Mouse (Mus musculus): ENCODE results near the gene Dpf2.

Dpf2 gene

DNA sequence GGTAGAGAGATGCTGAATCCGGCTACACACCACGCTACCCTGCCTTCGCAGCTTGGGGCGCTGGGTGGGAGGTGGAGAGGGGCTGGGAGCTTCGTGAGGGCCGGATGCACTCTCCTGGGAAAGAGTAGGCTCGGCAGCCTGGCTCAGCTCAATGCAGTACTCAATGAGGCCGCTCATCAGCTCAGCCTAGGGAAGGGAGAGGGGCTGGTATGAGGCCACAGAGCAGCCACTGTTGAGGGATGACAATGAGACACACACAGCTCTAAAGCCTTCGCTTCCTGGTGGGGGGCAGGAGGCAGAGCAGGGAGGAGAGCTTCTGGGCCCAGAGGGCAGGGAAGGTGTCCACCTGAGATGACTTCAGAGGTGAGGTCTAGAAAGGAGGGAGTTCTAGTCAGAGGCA, 56.2 kb downstream of the Dpf2 start:
- no peak for DNase-seq

DNA sequence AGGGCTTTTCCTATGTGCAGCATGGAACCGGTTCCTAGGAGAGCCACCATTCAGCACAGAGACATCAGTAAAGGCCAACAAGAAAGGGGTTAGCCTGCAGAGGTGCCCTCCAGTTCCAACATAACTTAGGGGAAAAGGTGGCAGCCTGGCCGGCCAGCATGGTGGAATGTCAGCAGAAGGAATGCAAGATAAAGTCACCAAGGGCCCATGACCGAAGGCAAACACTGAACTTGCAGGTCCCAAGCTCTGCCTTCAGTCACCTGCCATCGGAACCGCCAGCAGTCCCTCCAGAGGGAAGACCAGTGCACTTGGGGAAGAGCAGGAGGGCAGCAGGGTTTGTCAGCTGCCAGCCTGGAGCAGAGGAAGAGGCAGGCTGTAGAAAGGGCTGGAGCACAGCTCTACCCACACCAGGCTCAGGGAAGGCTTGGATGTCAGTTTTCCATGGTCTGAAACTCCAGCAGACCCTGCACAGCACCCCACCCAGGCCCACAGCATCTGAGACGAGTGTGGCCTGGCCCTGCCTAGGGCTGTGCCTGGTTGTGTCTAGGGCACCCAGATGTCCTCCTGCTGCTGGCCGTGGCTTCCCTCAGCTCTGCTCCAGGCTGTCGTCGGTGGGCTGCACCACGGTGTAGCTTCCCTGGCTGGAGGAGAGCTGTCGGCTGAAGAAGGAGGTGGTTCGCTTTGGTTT, 60.6 kb downstream of the Dpf2 start:
- no peak for DNase-seq

GRCm38 (mm10) chr19:5851481-5851971, 61.3 kb downstream of the Dpf2 start:
- no peak for DNase-seq

DNA sequence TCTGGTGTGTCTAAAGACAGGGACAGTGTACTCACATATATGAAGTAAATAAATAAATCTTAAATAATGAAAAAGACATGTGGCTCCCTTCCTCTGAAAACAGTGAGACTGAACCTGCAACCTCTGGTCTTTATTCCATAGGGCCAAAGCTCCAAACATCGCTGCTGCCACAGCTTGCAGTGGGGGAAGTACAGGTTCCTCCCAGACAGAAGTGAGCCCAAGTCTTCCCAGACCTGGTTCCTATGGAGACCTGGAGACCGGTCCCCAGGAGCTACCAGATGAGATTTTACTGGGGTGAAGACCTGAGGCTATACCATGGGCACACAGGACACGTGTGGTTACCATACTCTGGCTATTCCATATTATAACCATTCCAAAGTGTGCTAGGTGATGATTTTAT, 62.0 kb downstream of the Dpf2 start:
- DNase-seq: no peak

DNA sequence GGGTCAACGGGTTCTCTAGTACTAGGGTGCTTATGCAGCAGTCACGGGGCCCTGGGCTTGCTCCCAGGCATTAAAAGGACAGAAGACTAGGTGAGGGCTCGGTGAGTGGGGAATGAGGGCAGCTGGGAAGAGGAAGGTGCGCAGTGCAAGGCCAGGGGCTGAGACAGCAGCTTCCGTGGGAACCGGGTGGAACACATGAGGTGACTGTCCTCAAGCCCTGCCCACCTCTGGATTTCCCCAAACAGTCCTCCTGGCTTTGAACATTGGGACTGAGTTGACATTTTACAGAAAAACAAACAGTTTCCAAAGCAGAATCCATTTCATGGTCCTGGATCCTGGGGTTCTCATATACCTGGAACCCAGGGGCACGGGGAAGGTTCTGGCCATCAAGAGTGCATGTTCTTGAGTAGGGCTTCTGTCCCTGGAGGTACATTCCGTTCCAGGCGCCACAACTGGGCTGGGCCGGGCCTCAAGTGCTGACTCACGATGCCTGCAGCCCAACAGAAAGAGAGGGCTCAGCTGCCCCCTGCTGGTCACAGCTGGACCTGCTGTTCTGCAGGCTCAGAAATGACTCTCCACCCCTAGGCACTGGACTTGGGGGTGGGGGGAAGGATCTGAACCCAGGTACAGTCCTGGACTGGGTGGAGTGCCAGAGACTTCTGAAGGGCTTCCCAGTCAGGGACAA, 62.8 kb downstream of the Dpf2 start:
- peak; percentile 76 to 84 for DNase-seq

DNA sequence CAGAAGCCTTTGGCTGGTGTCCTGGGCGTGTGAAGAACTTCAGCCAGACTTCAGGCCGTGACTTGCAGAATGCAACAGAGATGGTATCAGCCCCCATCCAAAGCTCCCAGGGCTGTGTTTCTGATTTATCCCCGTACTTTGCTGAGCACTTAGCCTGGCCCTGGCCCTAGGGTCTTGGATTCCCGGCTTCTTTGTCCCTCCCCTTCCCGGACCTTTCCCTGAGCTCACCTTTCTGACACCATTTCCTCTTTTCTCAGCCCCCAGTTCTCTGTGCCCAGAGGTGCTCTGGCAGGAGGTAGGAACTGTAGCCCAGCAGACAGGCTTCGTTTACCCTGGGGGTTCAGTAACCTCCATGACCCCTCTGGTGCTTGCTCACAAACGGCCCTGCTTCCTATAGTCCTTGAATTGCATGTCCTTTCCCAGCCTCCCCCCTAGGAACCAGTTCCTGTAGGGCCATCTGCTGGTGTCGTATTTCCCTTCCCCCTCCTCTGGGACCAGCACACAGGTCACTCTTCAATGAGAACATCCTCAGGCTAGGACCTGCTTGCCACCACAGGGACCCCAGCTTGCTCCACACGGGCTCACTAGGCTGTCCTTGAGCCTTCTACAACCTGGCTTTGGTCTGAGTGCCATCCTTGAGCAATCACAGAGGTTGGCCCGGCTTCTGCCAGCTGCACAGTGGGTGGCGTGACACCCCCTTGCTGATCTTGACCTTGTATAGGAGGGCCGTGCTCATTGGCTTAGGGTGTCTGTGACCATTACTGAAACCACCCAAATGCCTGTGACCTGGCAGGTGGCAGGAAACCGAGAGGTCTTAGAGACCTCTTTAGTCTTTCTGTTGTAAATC, 63.8 kb downstream of the Dpf2 start:
- DNase-seq: no peak

DNA sequence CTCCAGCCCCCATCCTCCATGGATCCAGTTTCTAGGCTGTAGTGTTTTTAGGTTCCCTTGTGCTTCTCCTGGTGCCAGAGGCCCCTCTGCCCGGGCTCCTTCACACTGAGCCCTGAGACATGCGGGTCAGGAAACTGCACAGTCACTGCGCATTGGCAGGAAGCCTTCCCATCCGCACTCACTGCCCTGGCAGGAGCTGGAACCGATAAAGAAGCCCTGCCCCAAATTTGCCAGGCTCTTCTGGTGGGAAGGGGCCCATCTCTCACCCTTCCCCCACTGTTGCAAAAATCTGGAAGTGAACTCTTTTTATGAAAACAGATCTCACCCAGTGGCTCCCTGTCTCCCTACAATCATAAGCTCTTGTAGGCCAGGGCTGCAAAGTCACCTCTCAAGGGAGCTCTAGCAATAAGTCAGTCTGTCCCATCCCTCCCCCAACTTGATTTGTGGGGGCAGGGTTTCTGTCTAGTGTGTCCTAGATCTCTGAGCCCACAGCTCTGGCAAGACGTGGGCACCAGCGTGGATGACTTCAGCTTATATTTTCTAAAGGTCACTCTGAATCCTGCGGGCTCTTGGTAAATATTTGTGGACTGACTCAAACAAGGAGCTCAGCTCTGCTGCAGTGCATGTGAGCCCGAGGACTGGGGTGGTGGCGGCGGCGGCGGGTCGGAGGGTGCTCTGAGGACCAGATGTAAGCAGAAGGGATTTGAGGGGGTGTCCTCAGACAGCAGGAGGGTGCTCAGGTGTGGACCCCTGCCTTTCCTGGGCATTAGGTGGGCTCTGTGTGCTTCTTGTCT, 64.6 kb downstream of the Dpf2 start:
- DNase-seq: no peak

DNA sequence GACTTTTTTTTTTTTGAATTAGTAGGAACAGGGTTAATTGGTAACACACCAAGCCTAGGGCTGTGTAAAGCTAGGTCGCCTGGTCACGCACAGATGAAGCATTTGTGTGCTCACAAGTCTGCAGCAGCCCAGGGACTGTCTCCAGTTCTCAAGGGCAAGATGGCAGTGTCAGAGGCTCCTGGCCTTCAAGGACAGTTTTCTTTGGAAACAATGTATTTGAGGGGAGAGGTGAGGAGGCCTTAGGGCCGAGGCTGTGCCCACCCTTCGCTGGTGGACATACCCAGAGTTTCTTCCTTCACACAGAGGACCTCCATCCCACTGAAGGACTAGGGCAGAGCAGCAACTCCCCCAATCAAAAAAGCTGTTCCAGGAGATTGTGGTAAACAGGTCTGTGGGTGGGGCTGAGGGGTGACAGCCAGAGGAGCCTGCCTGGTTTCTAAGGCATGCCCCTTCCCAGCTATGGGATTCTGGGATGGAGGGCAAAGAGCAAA, 65.5 kb downstream of the Dpf2 start:
- DNase-seq: no peak

DNA sequence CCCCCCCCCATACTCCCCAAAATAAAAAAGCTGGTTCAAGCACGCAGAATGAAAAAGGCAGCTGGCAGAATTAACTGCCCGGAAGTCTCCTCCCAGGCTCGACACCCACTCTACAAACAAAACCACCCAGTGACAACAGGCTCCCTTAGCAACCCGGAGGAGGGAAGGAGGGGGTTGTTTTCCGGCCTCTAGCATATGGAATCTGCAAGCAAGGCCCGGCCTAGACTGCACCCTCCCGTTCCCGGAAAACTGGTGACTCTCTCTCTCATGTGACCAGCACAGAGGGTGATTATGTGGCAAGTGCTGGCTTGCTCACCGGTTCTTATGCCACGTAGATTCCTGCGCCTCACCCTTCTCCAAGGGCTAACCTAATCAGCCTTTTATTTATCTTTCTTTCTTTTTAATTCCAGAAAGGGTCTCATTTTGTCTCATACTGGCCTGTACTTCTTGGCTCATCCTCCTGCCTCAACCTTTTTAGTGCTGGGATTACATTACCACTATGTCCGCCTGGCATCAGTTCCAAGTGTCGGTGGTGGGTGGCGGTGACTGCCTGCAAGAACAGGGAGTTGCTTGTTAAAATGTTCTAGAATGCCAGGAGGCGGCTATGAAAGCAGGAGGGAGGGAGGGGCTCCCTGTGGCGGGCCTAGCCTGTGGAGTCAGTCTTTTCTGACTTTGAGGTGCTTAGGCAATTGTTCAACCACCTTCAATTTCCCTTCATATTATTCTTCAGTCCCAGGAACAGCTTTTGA, 66.1 kb downstream of the Dpf2 start:
- DNase-seq: peak; percentile 61 to 74
